Mouse (Mus musculus) midbrain, postnatal 0 days (tissue): ENCODE results near the gene Gse1. TPM values are rescaled to one million over a fixed set of nuclear protein-coding genes. Genes with fewer than 3 reads are reported as not detected.
"Not testable (repeated sequence)": the region's sequence is repeated elsewhere in the genome, so short reads cannot be mapped to it uniquely, and the experiment has no call there.

Experiments used
- ATAC-seq: fragments of 200-750 bp; cut with Nextera tagmentation; 2 replicates; pipeline ENCODE4 v1.8.0; 2017; ENCODE audit warnings: moderate number of reproducible peaks, mild to moderate bottlenecking, moderate TSS enrichment, moderate library complexity; ENCODE audit not compliant: low FRiP score
- DNase-seq: peaks from one replicate; pipeline ENCODE4 v3.0.0-alpha.2; 2015; ENCODE audit warnings: low spot score
- H3K27ac ChIP-seq: fragments of 300-500 bp; sonication (generic); 2 replicates; pipeline ENCODE4 v1.5.1; 2014; ENCODE audit warnings: low read depth, mild to moderate bottlenecking, low read length, mixed read lengths
- H3K27me3 ChIP-seq: fragments of 300-500 bp; sonication (generic); 2 replicates; pipeline ENCODE4 v1.6.1; 2014; ENCODE audit warnings: low read length, control low read depth, mixed read lengths; ENCODE audit not compliant: insufficient read depth
- H3K36me3 ChIP-seq: fragments of 300-500 bp; sonication (generic); 2 replicates; pipeline ENCODE4 v1.6.1; 2014; ENCODE audit warnings: low read length, control low read depth, mixed read lengths; ENCODE audit not compliant: insufficient read depth
- H3K4me1 ChIP-seq: fragments of 300-500 bp; sonication (generic); 2 replicates; pipeline ENCODE4 v1.6.1; 2014; ENCODE audit warnings: mild to moderate bottlenecking, control low read depth, antibody characterized with exemption, low read length, mixed read lengths; ENCODE audit not compliant: insufficient read depth
- H3K4me2 ChIP-seq: fragments of 300-500 bp; sonication (generic); 2 replicates; pipeline ENCODE4 v1.6.1; 2014; ENCODE audit warnings: low read depth, mild to moderate bottlenecking, low read length, mixed read lengths; ENCODE audit not compliant: poor library complexity, severe bottlenecking
- H3K4me3 ChIP-seq: fragments of 300-500 bp; sonication (generic); 2 replicates; pipeline ENCODE4 v1.5.1; 2014; ENCODE audit warnings: low read depth, mild to moderate bottlenecking, low read length, moderate library complexity
- H3K9ac ChIP-seq: fragments of 300-500 bp; sonication (generic); replicated peaks from 2 replicates; pipeline ENCODE4 v1.6.1; 2014; ENCODE audit warnings: mild to moderate bottlenecking, low read length, moderate library complexity, mixed read lengths; ENCODE audit not compliant: poor library complexity, severe bottlenecking
- H3K9me3 ChIP-seq: fragments of 300-500 bp; sonication (generic); 2 replicates; pipeline ENCODE4 v1.6.1; 2016; ENCODE audit warnings: low read length, control low read depth
- CTCF ChIP-seq: IDR thresholded peaks from 2 replicates; pipeline ENCODE4 v1.5.1; 2016; ENCODE audit warnings: antibody characterized with exemption, mild to moderate bottlenecking
- WGBS: fragments of 180-500 bp; shearing (Covaris S2); extraction: QIAGEN DNeasy Blood & Tissue Kit; methylation state at CpG from one replicate; pipeline ENCODE4 v1.1.7; 2014; 5-methylcytosine and 5-hydroxymethylcytosine counted together
- polyA plus RNA-seq: library from polyadenylated mRNA; unstranded; fragments of >200 nt; fragmentation: Nextera tagmentation; extraction: Ambion mirVana; gene quantifications from 2 replicates; pipeline ENCODE4 v1.2.1, GENCODE M21; 2015
- total RNA-seq: library from RNA; depleted of rRNA; stranded (reverse); fragments of >200 nt; gene quantifications from 2 replicates; pipeline ENCODE4 v1.2.3, GENCODE M21; 2014

Gene Gse1
- total and polyA plus RNA-seq, 2 experiments from 2014 or later: 12.4 to 51.3 TPM

DNA sequence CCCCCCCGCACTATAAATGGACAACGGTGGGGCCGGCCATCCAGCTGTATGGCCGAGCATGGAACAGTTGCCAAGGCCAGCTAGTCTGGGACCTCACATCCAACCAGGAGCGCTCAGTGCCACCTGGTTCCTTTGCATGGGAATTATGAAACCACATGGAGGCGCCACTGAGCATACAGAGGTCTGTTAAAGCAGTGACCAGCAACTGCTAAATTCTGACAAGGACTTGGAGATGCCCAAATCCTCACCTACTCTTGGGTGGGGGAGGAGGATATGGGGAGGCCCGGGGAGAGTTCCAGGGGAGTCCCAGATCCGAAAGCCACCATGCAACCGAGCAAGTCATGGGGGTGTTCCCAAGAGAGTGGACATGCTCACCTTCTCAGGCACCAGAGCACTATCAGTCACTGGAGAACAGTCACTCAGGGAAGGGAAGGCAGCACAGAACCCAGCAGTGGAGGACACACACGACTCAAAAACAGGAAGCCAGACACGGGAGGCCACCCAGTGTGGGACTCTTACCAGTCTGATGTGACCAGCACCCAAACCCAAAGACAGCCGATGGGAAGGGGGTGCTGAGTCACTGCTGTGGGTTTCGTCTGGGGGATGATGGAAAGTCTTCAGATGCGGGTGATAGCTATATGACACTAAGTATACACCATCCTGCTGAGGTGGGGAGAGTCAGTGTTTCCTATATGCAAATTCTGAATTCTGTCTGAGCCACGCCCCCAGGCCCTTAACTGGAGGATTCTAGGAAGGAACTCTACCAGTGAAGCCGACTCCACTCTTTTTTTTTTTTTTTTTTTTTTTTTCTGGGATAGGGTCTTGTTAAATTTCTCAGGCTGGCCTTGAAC is 104.3 kb downstream of the Gse1 start:
- H3K27me3 ChIP-seq: no peaks in the 10 kb centered on the region
- no peak overlapping the region for H3K4me3 ChIP-seq
- ATAC-seq: no peak
- no peak overlapping the region for H3K27ac ChIP-seq
- H3K9ac ChIP-seq: no peak overlapping the region
- DNase-seq: peak; percentile 53
- no peak overlapping the region for H3K4me2 ChIP-seq
- H3K4me1 ChIP-seq: peaks cover 23% of the 10 kb centered on the region
- WGBS: 77% methylated on average over 16 of the region's 16 CpGs
- TF ChIP-seq CTCF: peak; percentile 67
- no peaks in the 10 kb centered on the region for H3K36me3 ChIP-seq
- no peaks in the 10 kb centered on the region for H3K9me3 ChIP-seq

DNA sequence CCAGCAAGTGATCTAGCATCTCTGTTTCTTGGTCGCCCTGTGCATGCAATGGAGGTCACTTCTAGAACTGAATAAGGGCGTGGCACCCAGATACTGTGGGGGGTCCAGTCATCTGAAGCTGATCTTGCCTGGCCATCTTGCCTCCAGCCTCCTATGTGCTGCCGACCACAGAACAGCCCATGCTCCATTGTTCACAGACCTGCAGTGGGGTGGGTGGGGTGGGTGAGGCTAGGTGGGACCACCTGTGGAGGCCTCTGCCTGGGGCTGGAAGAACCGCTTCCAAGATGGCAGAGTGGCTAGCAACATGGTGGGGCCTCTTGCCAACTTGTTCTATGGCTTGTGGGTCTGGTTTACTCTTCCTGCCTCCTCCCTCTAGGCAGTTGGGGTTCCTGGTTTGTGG is 105.4 kb downstream of the Gse1 start:
- H3K36me3 ChIP-seq: no peaks in the 10 kb centered on the region
- no peak for ATAC-seq
- WGBS: 89% methylated on average over 4 of the region's 4 CpGs
- TF ChIP-seq CTCF: no peak
- H3K4me1 ChIP-seq: peaks cover 23% of the 10 kb centered on the region
- H3K27me3 ChIP-seq: no peaks in the 10 kb centered on the region
- no peak overlapping the region for H3K9ac ChIP-seq
- no peak overlapping the region for H3K27ac ChIP-seq
- H3K4me3 ChIP-seq: no peak overlapping the region
- no peak overlapping the region for H3K4me2 ChIP-seq
- DNase-seq: no peak
- H3K9me3 ChIP-seq: no peaks in the 10 kb centered on the region

DNA sequence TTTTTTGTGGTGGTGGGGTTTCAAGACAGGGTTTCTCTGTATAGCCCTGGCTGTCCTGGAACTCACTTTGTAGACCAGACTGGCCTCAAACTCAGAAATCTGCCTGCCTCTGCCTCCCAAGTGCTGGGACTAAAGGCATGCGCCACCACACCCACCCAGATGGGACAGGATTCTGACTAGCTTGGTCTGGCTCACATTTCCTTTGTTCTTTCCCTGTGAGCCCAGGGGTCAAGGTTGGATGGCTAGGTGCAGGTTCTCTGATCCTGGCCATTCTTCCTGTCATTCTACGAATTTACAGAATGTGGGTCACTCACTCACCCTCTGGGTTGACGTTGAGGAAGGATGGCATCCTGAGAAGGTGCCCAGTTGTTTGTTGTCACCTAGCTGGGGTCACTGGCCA is 106.0 kb downstream of the Gse1 start:
- DNase-seq, H3K9ac ChIP-seq, H3K4me3 ChIP-seq, H3K27me3 ChIP-seq, H3K27ac ChIP-seq, H3K36me3 ChIP-seq, ATAC-seq, H3K9me3 ChIP-seq, H3K4me2 ChIP-seq: not testable (repeated sequence)
- WGBS: 62% methylated on average over 3 of the region's 3 CpGs
- H3K4me1 ChIP-seq: peaks cover 18% of the 10 kb centered on the region

DNA sequence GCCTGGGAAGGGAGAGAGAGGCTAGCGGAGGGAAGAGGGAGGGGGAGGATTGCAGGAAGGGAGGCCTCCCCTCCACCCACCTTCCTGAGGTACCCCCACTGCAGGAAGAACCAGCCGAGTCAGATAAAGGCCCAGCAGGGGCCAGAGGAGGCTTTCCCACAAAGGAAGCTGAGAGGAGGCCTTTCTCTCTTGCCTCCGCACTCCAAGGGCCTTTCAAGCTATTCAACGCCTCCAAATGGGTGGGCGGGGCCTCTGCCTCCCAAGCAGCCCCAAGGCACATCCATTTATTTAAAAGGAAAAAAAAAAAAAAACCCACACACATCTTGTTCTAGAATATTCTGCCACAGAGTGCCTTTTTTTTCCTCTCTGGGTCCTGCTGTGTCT is 106.6 kb downstream of the Gse1 start:
- H3K9ac ChIP-seq: 0 out of 2 replicates have a peak overlapping the region, but pooled peaks have one; percentile 13
- TF ChIP-seq CTCF: no peak
- H3K27ac ChIP-seq: peak overlapping the region; percentile 51
- WGBS: 4% methylated on average over 5 of the region's 5 CpGs
- H3K27me3 ChIP-seq: no peaks in the 10 kb centered on the region
- ATAC-seq (no peak), DNase-seq (peak; percentile 69)
- no peak overlapping the region for H3K4me2 ChIP-seq
- H3K4me3 ChIP-seq: no peak overlapping the region
- peaks cover 14% of the 10 kb centered on the region for H3K4me1 ChIP-seq
- H3K9me3 ChIP-seq: no peaks in the 10 kb centered on the region
- no peaks in the 10 kb centered on the region for H3K36me3 ChIP-seq

DNA sequence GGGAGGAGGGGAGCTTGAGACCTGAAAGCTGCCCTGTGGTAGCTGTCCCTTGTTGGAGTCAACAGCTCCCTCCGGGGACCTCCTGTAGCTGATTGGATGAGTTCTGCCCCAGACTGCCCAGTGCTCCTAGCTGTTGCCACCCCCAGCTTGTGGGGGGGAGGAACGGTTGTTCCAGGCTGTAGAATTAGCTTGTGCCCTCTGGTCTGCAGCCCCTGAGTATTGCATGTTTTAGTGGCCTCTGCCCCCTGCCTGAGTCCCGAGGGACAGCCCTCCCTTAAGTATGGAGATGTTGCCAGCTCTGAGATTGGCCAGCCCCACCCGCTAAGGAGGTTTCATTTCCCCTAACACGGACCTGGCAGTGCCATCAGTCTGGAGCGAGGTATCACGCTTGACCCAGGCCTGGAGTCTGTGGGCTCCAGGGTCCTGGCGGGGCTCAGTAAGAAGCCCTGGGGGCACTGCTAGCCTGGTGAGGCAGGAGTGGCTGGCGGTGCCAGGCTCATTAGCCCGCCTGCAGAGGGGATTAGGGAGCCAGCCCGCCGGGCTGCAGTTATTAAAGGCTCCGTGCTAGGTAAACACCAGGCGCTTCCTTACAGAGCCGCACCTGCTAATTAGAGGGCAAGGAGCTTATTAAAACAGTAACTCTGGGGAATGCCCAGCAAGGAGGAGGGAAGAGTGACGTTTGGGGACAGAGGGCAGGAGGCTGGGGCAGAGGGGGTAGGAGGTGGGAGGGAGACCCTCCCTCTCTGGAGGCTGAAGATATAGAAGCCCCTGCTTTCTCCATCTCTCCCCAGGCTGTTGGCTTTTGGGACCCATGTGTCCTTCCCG is 107.2 kb downstream of the Gse1 start:
- Histone ChIP-seq H3K27me3 (no peaks in the 10 kb centered on the region), H3K9ac (0 out of 2 replicates have a peak overlapping the region, but pooled peaks have one; percentile 29), H3K4me1 (peaks cover 14% of the 10 kb centered on the region), H3K27ac (peak overlapping the region; percentile 51), H3K36me3 (no peaks in the 10 kb centered on the region), H3K9me3 (no peaks in the 10 kb centered on the region), H3K4me3 (no peak overlapping the region), H3K4me2 (peak overlapping the region; percentile 24)
- WGBS: 4% methylated on average over 17 of the region's 17 CpGs
- ATAC-seq: peak; percentile 32; the same call in 1 of the 2 replicates
- no peak; the same call in 1 of the 2 replicates for TF ChIP-seq CTCF
- DNase-seq: peak; percentile 57

DNA sequence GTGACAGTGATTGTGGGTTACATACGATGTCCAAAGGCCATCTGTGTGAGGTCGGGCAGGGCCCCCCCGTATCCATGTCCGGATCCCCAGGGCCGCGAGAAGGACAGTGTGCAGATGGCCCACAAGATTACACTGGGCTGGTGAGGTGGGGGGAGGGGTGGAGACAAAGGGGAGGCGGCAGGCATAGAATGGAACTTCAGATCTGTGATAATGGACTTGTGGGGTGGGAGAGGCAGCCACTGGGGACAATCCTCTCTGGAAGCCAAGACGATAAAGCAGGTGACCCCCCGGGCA is 107.8 kb downstream of the Gse1 start:
- Histone ChIP-seq H3K27me3 (no peaks in the 10 kb centered on the region), H3K4me2 (peak overlapping the region; percentile 24), H3K9me3 (no peaks in the 10 kb centered on the region), H3K36me3 (no peaks in the 10 kb centered on the region), H3K9ac (0 out of 2 replicates have a peak overlapping the region, but pooled peaks have one; percentile 24), H3K4me3 (no peak overlapping the region), H3K27ac (peak overlapping the region; percentile 51; the same call in 1 of the 2 replicates), H3K4me1 (peaks cover 14% of the 10 kb centered on the region)
- 5% methylated on average over 9 of the region's 9 CpGs for WGBS
- ATAC-seq: no peak
- TF ChIP-seq CTCF: no peak
- no peak for DNase-seq
